Mouse (Mus musculus): ENCODE results near the gene Gtsf1l.

Gene Gtsf1l

GRCm38 (mm10) chr2:163087728-163088127 is at the start of gene Gtsf1l:
Gene Gtsf1l (minus strand): TSS chr2:163087855.
- DNase-seq (ENCODE audit: low read depth, low spot score) = no peak

- no peak for DNase-seq (ENCODE audit: low read depth, low spot score)
Observed at GRCm38 (mm10) chr2:163136996-163137395, 49.3 kb upstream of the Gtsf1l start.

GRCm38 (mm10) chr2:163135931-163136330 is 48.3 kb upstream of the Gtsf1l start:
- DNase-seq (ENCODE audit: low read depth, low spot score) = no peak

- DNase-seq (ENCODE audit: low read depth, low spot score) = no peak
Observed at GRCm38 (mm10) chr2:163132314-163132713, 44.7 kb upstream of the Gtsf1l start.

GRCm38 (mm10) chr2:163130837-163131236 is 43.2 kb upstream of the Gtsf1l start:
- DNase-seq (ENCODE audit: low read depth, low spot score) = no peak

GRCm38 (mm10) chr2:163123496-163123895 is 35.8 kb upstream of the Gtsf1l start:
- no peak for DNase-seq (ENCODE audit: low read depth, low spot score)

GRCm38 (mm10) chr2:163122319-163122718 is 34.7 kb upstream of the Gtsf1l start:
- peak; percentile 72 for DNase-seq (ENCODE audit: low read depth, low spot score)

GRCm38 (mm10) chr2:163121353-163121660 is 33.7 kb upstream of the Gtsf1l start:
- no peak for DNase-seq (ENCODE audit: low read depth, low spot score)

- no peak for DNase-seq (ENCODE audit: low read depth, low spot score)
Observed at GRCm38 (mm10) chr2:163120626-163121352, 33.1 kb upstream of the Gtsf1l start.

GRCm38 (mm10) chr2:163111413-163112201 is 24.0 kb upstream of the Gtsf1l start:
- no peak for DNase-seq (ENCODE audit: low read depth, low spot score)

- DNase-seq (ENCODE audit: low read depth, low spot score) = no peak
Observed at GRCm38 (mm10) chr2:163110706-163111105, 23.1 kb upstream of the Gtsf1l start.

GRCm38 (mm10) chr2:163108385-163108784 is 20.7 kb upstream of the Gtsf1l start:
- peak; percentile 47 for DNase-seq (ENCODE audit: low read depth, low spot score)

GRCm38 (mm10) chr2:163104086-163104770 is 16.6 kb upstream of the Gtsf1l start:
- no peak for DNase-seq (ENCODE audit: low read depth, low spot score)

GRCm38 (mm10) chr2:163102900-163103653 is 15.4 kb upstream of the Gtsf1l start:
- no peak for DNase-seq (ENCODE audit: low read depth, low spot score)

GRCm38 (mm10) chr2:163102216-163102615 is 14.6 kb upstream of the Gtsf1l start:
- DNase-seq (ENCODE audit: low read depth, low spot score) = no peak

- peak; percentile 81 for DNase-seq (ENCODE audit: low read depth, low spot score)
Observed at GRCm38 (mm10) chr2:163101646-163102203, 14.1 kb upstream of the Gtsf1l start.

GRCm38 (mm10) chr2:163100551-163100950 is 12.9 kb upstream of the Gtsf1l start:
- no peak for DNase-seq (ENCODE audit: low read depth, low spot score)

- no peak for DNase-seq (ENCODE audit: low read depth, low spot score)
Observed at GRCm38 (mm10) chr2:163099919-163100318, 12.3 kb upstream of the Gtsf1l start.

- no peak for DNase-seq (ENCODE audit: low read depth, low spot score)
Observed at GRCm38 (mm10) chr2:163095784-163096183, 8.1 kb upstream of the Gtsf1l start.

GRCm38 (mm10) chr2:163094909-163095308 is 7.3 kb upstream of the Gtsf1l start:
- no peak for DNase-seq (ENCODE audit: low read depth, low spot score)

- DNase-seq (ENCODE audit: low read depth, low spot score) = no peak
Observed at GRCm38 (mm10) chr2:163089475-163090123, 1.9 kb upstream of the Gtsf1l start.
